Mouse (Mus musculus) yolk sac, embryonic 10.5 days (tissue): ENCODE results near the gene Col9a2.

Source experiments
- DNase-seq: peaks from one replicate; pipeline ENCODE4 v3.0.0-alpha.2; 2017; ENCODE audit warnings: low spot score

Gene Col9a2

DNA sequence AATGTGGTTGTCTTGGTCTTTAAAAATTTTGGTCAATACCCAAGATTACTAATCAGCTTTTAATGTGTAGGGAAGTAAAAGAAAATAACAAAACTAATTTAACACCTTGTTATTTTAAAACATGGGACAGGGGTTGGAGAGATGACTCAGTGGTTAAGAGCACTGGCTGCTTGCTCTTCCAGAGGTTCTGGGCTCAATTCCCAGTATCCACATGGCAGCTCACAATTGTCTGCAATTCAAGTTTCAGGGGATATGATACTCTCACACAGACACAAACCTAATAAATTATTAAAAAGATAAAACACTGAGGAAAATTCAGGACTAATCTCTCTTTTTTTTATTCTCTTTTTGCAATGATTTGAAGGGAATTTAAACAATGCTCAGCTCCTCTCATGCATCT is 45.3 kb downstream of the Col9a2 start:
- no peak for DNase-seq

DNA sequence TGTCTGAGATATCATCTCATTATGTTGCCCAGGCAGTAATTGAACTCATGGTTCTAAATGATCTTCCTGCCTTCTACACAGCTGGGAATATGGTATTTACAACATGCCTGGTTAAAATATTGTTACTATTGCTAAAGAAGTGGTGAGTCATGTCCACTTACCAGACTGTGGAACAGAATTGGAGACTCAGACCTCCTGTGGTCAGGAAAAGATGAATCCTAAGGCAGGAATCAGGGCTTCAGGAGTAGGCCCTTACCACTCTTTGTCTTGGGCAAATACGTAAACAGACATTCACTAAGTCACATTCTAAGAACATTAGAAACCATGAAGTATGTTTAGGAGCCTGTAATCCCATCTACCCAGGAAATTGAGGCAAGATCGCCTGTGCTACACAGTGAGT is 49.5 kb downstream of the Col9a2 start:
- no peak for DNase-seq

DNA sequence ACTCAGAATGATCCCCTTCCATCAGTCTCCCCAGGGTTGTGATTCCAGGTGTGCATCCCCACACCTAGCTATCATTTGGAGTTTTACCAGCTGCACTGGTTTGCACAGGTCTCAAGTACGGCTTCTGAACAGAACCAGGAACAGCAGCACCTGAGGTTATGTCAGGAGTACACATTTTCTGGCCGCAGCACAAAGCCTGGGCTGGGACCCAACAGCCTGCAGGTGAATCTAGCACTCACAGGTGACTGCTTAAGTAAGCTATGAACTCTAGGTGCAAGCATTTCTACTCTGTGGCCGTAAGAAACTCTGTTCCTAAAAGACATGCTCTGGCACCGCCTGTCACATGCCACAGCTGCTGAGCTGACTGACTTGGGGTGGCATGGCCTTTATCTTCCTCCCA is 51.0 kb downstream of the Col9a2 start:
- DNase-seq: no peak

DNA sequence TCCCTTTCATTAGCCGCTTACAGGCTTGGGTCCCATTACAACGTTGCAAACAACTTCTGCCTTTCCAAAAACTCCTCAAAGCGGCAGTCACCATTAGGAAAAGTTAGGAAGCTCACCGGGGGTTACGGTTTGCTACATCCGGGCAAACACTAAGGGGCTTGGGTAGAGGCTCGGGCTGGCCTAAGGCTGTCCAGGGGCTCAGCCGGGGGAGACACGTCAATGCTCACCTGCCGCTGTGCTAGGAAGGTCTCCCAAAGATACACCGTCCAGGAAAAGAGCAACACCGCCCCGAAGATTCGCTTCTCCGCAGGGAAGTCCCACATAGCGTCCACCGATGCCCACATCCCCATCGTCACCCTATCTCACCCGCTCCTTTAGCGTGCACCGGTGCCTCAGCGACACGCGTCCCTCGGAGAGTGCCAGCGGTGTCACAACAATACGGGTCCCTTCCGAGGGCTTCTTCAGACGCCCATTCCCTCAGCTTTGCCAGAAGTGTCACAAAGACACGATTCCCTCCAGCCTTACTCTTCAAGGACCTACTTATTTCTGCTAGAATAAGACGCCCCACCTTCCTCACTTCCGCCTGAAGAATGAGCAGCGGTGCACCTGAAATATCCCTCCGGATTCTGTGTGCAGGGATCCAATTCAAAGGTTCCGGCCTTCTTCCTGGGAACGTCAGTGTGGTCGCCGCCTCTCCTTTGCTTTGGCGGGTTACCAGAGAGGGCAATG is 58.6 kb downstream of the Col9a2 start, which contains the start of gene Zmpste24:
Zmpste24 (minus strand) TSS at position 592 of the 729 bp plus-strand sequence.
- peak; percentile 87 for DNase-seq

DNA sequence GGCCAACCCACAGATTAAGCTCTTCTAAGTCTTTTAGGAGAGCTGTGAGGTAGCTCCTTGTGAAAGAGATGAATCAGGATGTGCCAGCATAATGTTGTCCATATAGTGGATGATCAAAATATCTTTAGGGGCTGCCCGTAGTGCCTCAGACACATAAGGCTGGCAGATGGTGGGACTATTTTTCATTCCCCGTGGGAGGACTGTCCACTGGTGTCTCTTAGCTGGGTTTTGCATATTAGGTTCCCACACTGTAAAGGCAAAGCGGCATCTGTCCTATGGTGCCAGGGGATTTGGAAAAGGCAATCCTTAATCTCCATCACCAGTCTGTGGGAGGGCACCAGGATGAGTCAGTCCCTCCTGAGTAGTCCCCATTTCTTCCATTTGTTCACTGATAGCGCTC is 64.1 kb downstream of the Col9a2 start:
- no peak for DNase-seq
